9 mouse cellular contexts compared by ENCODE assay signal in genomic region chr9:120675371-120676150, GRCm38 (mm10).
DNase-seq lines count a peak whose midpoint lies in the region; ATAC-seq and TF ChIP-seq lines count a peak whose summit lies in the region.
"Had no signal": no experiment of that assay in that cellular context is flagged by ENCODE, and none has a peak within 500 bp of the region (broad histone marks: within the 10 kb centered on the region; RNA-seq: fewer than 3 reads in every experiment).

No protein-coding gene starts in this region.

- no peaks in the 10 kb centered on the region for H3K36me3 ChIP-seq in forebrain, embryonic 15.5 days
- no peaks in the 10 kb centered on the region for H3K36me3 ChIP-seq in small intestine, adult 2 months (ENCODE audit: control insufficient read depth, insufficient read depth, low read length)
- H3K36me3 ChIP-seq: G1E had no signal

- H3K4me2 ChIP-seq in forebrain, embryonic 15.5 days (replicated peaks) = peak overlapping the region; percentile 54

- no peak; the same call in 1 of the 2 replicates for ATAC-seq in forebrain, embryonic 15.5 days (replicated peaks)

- no peaks in the 10 kb centered on the region for H3K27me3 ChIP-seq in forebrain, embryonic 15.5 days
- no peaks in the 10 kb centered on the region for H3K27me3 ChIP-seq in small intestine, adult 2 months (ENCODE audit: control insufficient read depth, insufficient read depth, low read length)

- peak overlapping the region; percentile 34 for H3K9ac ChIP-seq in forebrain, embryonic 15.5 days (replicated peaks)

- TF ChIP-seq POLR2A in small intestine, adult 2 months (IDR thresholded peaks at IDR 0.05; ENCODE audit: low read depth, low read length) = no peak

- peak overlapping the region; percentile 63 for H3K27ac ChIP-seq in gastrocnemius, adult 2 months
- H3K27ac ChIP-seq in forebrain, embryonic 15.5 days (replicated peaks) = peak overlapping the region; percentile 59
- no peak overlapping the region for H3K27ac ChIP-seq in small intestine, adult 2 months (ENCODE audit: insufficient read depth, low read depth, low read length)

- H3K9me3 ChIP-seq in forebrain, embryonic 15.5 days = no peaks in the 10 kb centered on the region
- H3K9me3 ChIP-seq: G1E had no signal

- intact Hi-C loops in gastrocnemius, adult 2 months (cut with DNase I) = no loop called here
- intact Hi-C loops in gastrocnemius, postnatal 14 days (cut with DNase I; ENCODE audit: low total_unique reads) = no loop called here
- intact Hi-C loops in left cerebral cortex, postnatal 14 days (cut with DNase I) = no loop called here

- no peak for DNase-seq in gastrocnemius, adult 2 months
- no peak for DNase-seq in gastrocnemius, postnatal 14 days
- peak; percentile 38 for DNase-seq in MN1 (ENCODE audit: low spot score)
- peak; percentile 51 to 60 for DNase-seq in kidney, postnatal 4 days
- DNase-seq in left cerebral cortex, postnatal 14 days (ENCODE audit: low spot score in 2 of 2) = no peak
- DNase-seq in frontal cortex, postnatal 25 days (ENCODE audit: low spot score in 2 of 2) = no peak

- peak overlapping the region; percentile 63 for H3K4me3 ChIP-seq in gastrocnemius, adult 2 months
- peak overlapping the region; percentile 30 for H3K4me3 ChIP-seq in forebrain, embryonic 15.5 days
- peak overlapping the region; percentile 29; the same call in 1 of the 2 replicates for H3K4me3 ChIP-seq in small intestine, adult 2 months (ENCODE audit: low read depth, low read length)

- H3K4me1 ChIP-seq in forebrain, embryonic 15.5 days = peaks cover 38% of the 10 kb centered on the region
- H3K4me1 ChIP-seq in small intestine, adult 2 months (ENCODE audit: control insufficient read depth, insufficient read depth, insufficient read length, low read length) = no peaks in the 10 kb centered on the region

- TF ChIP-seq CTCF in gastrocnemius, adult 2 months (IDR thresholded peaks at IDR 0.05) = no peak
- no peak for TF ChIP-seq CTCF in small intestine, adult 2 months (IDR thresholded peaks at IDR 0.05; ENCODE audit: extremely low read depth, insufficient read length, insufficient replicate concordance, low read depth, low read length)

- WGBS in forebrain, embryonic 15.5 days = 3% methylated on average over 18 of the region's 18 CpGs
- 7% methylated on average over 18 of the region's 18 CpGs for WGBS in small intestine, adult 2 months

Comparison
In these comparisons a context has a peak if more than half of its experiments do, and no peak if none do; other contexts are left out.
1. DNase-seq: peak in MN1 (single experiment) and kidney, postnatal 4 days (2 of 2); none in gastrocnemius, adult 2 months (single experiment), gastrocnemius, postnatal 14 days (single experiment), left cerebral cortex, postnatal 14 days (0 of 2) and frontal cortex, postnatal 25 days (0 of 2).
2. Peak in every context shown above with its lines, with median percentiles within 50 percentile points of each other: H3K4me3 ChIP-seq.